Mouse (Mus musculus) kidney, embryonic 16.5 days (tissue): ENCODE data around the gene Gm10803. TPM values are rescaled to one million over a fixed set of nuclear protein-coding genes. Genes with fewer than 3 reads are reported as not detected.

Experiments
- polyA plus RNA-seq: library from polyadenylated mRNA; unstranded; fragments of >200 nt; fragmentation: Nextera tagmentation; extraction: Ambion mirVana; gene quantifications from 2 replicates; pipeline ENCODE4 v1.2.1, GENCODE M21; 2015

The Gm10803 gene
- polyA plus RNA-seq, 1 experiment from 2014 or later, result not detected

Other genes with a start within 250 kb of the Gm10803 start
- gene Tspan18, start 226.1 kb upstream of the Gm10803 start, polyA plus RNA-seq, result 35.0 and 47.0 TPM in 2 replicates
- gene Cd82, start 97.4 kb upstream of the Gm10803 start, polyA plus RNA-seq, result 64.1 and 71.8 TPM in 2 replicates
- 0.17 and 0.21 TPM in 2 replicates for gene Alx4, start 81.8 kb downstream of the Gm10803 start, polyA plus RNA-seq